Mouse (Mus musculus): ENCODE results near the gene Gm15517. TPM values are rescaled to one million over a fixed set of nuclear protein-coding genes. Genes with fewer than 3 reads are reported as not detected.
A peak's percentile ranks its signal among the peaks of the same experiment; 100 is the strongest.

Gene Gm15517
- total RNA-seq, 2 experiments from 2014 or later = not detected

DNA sequence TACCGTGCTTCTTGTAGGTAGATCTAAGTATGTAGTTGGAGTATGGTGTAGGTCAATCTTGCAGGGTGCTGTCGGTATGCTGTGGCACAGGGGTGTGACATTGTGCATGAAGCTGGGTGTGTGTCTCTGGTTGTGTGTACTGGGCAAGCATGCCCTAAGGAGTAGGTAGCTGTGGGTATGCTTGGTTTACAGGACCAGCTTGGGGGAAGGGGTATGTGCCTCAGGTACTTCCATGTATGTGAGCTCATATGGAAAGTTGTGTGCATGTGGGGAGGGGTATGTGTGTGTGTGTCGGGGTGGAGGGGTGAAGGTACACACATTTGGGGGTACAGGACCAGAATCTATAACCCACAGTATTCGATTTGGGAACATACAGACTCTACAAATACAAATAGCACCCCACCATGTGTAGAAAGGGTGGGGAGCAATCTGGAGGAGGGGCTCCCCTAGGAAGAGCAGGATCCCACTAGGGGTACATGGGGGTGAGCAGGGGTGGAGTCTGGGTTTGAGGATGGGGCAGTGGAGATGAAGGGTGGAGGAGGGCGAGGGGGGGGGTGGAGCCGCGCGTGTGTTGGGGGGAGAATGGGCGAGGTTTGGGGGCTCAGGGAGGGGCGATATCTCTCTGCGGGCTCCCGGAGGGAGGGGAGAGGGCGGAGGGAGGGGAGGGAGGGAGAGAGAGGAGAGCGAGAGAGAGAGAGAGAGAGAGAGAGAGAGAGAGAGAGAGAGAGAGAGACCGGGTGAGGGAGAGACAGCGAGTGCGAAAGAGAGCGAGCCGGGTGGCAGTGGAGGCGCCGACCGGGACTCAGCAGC, 48.4 kb downstream of the Gm15517 start, which contains the start of gene Shank1:
Gene Shank1, plus strand, starts transcription at position 779 of the 810 bp plus-strand sequence.
- DNase-seq = peak in 1 of 2 experiments; percentile 4

DNA sequence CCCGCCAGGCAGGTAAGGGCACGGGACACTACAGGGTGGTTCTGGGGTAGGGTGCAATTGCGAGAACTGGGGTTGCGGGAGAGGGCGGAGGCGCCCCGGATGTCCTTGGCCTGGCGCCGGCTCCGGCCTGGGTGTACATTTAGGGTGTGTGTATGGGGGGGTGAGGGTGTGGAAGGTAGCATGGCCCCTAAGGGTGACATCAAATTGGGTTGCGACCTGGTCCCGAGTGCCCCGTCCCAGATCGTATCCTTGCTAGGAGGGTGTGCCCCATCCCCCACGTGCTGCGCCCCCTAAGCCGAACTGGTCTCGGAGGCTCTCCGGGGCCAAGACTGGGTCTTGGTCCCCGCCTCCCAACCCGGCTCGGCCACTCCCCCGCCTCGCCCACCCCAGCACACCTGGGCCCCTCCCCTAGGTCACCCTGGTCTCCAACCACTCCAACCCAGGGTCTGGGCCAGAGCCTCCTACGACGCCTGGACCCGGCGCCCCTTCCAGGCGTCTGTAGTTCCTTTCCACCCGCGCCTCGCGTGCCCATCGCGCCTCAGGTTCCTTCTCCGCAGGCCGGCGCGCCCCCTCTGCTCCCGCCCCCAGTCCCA, 49.1 kb downstream of the Gm15517 start:
- DNase-seq = no peak

DNA sequence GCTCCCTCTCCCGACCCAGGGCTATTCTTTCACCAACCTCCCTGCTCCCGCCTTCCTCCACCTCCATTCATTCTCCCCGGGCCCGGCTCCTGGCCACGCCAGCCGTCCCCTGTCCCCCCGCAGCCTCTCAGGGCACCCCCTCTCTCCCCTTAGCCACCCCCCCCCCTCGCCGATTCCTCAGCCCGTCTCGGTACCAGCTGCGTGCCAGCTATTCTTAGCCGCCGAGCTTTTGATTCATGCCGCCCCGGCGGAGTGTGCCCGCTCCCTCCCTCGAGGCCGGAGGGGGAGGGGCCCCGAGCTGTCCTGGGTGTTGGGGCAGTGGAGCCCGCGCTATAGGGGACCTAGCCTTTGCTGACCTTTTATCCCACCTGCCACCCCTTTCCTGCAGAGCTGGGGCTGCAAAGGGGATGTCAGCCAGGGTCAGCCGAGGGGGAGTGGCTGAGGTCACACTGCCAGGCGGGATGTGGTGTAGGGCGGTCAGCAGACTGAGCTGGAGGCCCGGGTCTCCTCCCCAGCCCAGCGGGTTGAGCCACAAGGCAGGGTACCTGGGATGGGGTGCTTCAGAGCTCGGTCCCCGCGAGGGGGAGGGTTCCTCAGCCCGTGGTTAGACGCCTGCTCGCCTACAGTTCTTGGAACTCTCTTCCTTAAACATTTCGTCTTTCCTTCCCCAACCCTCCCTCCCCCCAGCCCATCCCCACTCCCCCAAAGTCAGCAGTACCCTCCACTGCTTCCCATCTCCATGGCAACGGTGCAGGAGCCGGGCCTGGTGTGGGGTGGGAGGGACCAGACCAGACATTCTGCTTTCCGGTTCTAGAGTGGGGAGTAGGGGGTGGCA, 49.8 kb downstream of the Gm15517 start:
- DNase-seq = peak; percentile 53 to 57

Other genes starting within 250 kb of the Gm15517 start
- gene Klk1b26, start 249.3 kb upstream of the Gm15517 start, total RNA-seq (2021) = 1 to 10 TPM; 2.8 to 4.1 TPM
- not detected for gene Klk1b27, start 209.2 kb upstream of the Gm15517 start, total RNA-seq (2021)
- not detected for gene Klk1b21, start 159.1 kb upstream of the Gm15517 start, total RNA-seq (2021)
- gene Klk1b22, start 148.8 kb upstream of the Gm15517 start, total RNA-seq (2021) = not detected
- gene Klk1b16, start 124.7 kb upstream of the Gm15517 start, total RNA-seq (2021) = not detected
- gene Klk1b24, start 73.2 kb upstream of the Gm15517 start, total RNA-seq (2021) = not detected
- not detected for gene Klk1b3, start 63.3 kb upstream of the Gm15517 start, total RNA-seq (2021)
- not detected for gene Klk1b4, start 54.0 kb upstream of the Gm15517 start, total RNA-seq (2021)
- gene Klk1b5, start 45.5 kb upstream of the Gm15517 start, total RNA-seq (2021) = not detected
- under 1 TPM in 1 of 2 experiments, not detected in 1; 0.60 TPM for gene Klk1, start 36.1 kb upstream of the Gm15517 start, total RNA-seq (2021)
- gene Gm36864, start 25.3 kb upstream of the Gm15517 start, total RNA-seq (2021) = not detected
- under 1 TPM; 0.25 to 0.28 TPM for gene 1700028J19Rik, start 14.8 kb upstream of the Gm15517 start, total RNA-seq (2021)
- gene 2410002F23Rik, start 14.7 kb upstream of the Gm15517 start, total RNA-seq (2021) = 10 to 100 TPM in 1 of 2 experiments, 1 to 10 TPM in 1; 8.1 to 11.5 TPM
- gene Acp4, start 4.1 kb upstream of the Gm15517 start, total RNA-seq (2021) = not detected
- under 1 TPM; 0.69 to 0.87 TPM for gene Clec11a, start 45.5 kb downstream of the Gm15517 start, total RNA-seq (2021)
- gene Shank1, start 48.8 kb downstream of the Gm15517 start, total RNA-seq (2021) = 1 to 10 TPM; 2.1 to 2.7 TPM
- gene Syt3, start 122.7 kb downstream of the Gm15517 start, total RNA-seq (2021) = 1 to 10 TPM; 2.3 to 2.9 TPM
- gene 1700008O03Rik, start 124.4 kb downstream of the Gm15517 start, total RNA-seq (2021) = under 1 TPM; 0.30 to 0.31 TPM
- gene Lrrc4b, start 167.6 kb downstream of the Gm15517 start, total RNA-seq (2021) = 10 to 100 TPM; 31.2 to 66.0 TPM
- gene Aspdh, start 203.9 kb downstream of the Gm15517 start, total RNA-seq (2021) = 1 to 10 TPM in 1 of 2 experiments, under 1 TPM in 1; 0.41 to 1.4 TPM
- gene Josd2, start 206.5 kb downstream of the Gm15517 start, total RNA-seq (2021) = 100 to 1,000 TPM in 1 of 2 experiments, 10 to 100 TPM in 1; 98.6 to 108 TPM
- 10 to 100 TPM; 79.6 to 85.6 TPM for gene Emc10, start 235.1 kb downstream of the Gm15517 start, total RNA-seq (2021)
- gene Fam71e1, start 235.1 kb downstream of the Gm15517 start, total RNA-seq (2021) = 1 to 10 TPM; 1.6 to 4.3 TPM